Mouse (Mus musculus) T-cell, adult 2 months (primary cell): ENCODE results near the gene Slc2a3.
"Not testable (repeated sequence)": the region's sequence is repeated elsewhere in the genome, so short reads cannot be mapped to it uniquely, and the experiment has no call there.

Source experiments
- DNase-seq: peaks from one replicate; pipeline ENCODE4 v3.0.0; 2022; ENCODE audit warnings: low spot score

Slc2a3 gene

DNA sequence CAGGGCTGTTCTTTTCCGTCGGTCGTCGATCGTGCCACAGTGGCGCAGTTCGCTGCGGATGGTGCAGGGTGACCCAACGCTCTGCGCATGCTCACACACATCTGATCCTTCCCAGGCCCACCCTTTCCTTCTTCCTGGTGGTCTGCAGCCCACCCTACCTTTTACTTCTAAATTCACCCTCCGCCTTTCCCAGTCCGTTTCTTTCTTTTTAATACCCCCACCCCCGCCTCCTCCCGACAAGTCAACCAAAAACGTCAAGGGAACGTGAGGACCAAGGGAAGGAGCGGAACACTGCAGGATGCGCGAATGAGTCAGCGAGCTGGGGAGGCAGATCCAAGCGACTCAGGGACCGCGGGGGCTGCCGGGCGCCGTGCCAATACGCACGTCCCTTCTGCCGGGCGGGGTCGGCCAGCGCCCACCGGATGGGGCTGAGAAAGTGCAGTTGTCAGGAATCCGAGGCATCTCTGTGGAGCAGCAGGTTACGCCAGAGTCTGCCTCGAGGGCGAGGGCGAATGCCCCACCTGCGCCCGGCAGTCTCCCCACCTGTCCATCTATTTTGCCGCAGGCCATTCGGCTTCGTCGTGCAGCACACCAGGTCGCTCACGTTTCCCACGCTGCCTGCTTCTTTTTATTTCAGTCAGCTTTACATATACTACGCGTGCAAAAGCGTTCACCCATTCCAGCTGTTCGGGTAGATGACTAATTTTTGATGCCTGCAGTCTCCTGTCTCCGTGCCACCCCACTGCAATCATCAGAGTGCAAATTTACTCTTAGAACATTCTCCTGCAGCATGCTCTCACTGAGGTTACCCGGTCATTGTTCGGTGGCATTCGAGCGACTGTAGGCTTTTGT lies 36.8 kb downstream of the Slc2a3 start:
- peak; percentile 48 for DNase-seq

DNA sequence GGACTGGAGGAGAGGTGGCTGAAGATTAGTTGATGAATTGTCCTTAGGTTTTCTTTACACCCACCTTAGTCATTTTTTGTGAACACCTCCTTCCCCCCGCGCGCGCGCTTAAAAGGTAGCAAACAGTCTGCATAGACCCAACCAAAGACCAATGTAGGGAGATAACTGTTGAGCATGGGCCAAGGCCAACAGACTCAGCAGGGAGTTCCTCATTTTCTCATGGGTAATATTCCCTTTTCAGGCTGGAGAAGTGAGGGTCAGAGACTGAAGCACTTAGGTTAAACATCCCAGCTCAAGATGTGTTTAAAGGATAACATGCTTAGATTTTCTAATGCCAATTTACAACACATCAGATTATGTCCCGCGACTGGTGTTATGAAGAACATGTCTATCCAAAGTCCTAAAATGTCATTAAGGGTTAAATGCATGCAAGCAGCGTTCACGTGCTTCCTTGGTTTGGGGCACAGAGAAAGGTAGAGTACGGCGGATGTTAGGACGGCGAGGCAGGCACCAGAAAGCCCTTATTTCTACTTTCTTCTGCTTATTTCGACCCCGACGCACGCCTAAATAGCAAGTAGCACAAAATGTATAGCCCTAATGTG lies 37.5 kb downstream of the Slc2a3 start:
- no peak for DNase-seq

DNA sequence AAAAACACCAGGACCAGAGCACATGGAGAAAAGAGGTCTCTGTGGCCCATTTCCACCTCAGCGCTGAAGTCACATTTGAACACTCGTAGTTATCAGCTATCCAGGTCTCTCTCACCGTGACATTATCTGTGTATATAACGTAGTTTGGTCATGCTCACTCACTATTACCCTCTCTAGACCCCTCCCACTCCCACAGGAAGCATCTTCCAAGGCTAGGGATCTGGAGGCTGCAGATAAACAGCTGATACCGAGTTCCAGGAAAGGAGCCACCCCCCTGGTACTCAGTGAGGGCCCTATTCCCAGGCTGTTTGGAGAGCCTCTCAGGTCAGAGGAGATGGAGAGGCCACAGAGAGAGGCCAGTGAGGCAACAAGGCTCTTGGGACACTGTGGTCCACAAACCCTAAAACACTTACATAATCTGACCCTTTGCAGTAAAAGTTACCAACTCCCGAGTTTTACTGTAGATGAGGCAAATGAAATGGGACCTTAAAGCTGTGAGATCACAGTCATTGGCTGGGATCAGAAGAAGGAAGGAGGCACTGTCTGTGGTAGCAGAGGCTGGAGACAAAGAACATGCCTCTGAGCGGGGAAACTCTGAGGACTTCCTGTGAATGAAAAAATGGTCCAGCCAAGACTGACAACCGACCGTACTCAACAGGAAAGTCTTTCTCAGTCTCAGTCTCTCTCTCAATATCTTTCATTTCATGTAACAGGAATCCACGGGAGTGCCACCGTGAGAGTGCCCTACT lies 38.3 kb downstream of the Slc2a3 start:
- no peak for DNase-seq

DNA sequence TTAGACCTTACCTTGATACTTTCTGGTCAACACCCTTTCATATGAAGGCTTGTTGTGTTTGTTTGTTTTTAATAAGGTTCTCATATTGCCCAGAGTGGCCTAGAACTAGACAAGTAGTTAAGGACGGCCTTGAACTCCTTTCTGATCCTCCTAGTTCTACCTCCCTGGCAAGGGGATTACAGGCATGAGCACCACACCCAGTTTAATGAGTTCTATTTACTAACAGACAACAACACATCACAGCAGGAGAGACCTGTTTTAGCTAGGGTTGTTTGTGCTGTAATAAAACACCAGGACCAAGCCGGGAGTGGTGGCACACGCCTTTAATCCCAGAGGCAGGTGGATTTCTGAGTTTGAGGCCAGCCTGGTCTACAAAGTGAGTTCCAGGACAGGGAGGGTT lies 39.0 kb downstream of the Slc2a3 start:
- DNase-seq: no peak

DNA sequence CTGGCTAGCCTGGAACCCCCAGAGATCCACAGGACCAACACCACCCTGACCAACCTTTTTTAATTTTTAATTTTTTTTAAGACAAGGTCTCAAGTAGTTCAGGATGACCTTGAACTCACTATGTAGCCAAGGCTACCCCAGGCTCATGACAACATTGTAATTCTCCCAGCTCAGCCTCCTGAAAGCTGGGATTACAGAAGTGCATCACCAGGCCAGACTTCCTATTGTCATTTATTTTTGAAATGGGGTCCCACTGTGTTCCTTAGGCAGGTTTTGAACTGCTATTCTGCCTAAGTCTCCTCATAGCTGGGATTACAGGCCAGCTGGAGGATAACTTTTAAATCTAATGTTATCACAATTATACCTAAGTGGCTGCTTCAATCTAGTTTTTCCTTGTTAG lies 39.5 kb downstream of the Slc2a3 start:
- DNase-seq: no peak

DNA sequence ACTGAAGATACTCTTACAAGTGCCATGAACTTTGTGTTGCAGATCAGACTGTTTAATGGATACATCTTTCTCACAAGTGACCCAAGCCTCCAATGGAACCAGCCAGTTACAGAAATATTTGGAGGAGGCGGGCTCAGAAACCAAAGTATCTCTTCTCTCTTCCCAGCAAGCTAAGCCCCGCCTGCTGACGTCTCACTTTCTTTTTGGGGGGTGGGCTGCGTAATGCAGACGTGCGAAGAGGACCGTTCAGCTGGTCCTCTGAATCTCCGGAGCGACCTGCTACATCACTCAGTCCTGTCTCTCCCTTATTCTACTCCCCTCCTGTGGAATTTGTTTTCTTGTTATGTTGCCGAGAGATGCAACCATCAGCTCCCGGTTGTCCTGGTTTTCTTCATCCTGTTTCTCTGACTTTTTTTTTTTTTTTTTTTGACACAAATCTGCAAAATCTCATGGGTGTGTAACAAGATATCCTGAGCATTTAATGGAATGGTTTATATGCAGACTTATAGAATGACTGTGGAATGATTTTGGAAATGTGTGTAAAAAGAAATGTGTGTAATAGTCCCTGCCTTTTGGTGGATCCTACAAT lies 40.3 kb downstream of the Slc2a3 start:
- DNase-seq: peak; percentile 9

DNA sequence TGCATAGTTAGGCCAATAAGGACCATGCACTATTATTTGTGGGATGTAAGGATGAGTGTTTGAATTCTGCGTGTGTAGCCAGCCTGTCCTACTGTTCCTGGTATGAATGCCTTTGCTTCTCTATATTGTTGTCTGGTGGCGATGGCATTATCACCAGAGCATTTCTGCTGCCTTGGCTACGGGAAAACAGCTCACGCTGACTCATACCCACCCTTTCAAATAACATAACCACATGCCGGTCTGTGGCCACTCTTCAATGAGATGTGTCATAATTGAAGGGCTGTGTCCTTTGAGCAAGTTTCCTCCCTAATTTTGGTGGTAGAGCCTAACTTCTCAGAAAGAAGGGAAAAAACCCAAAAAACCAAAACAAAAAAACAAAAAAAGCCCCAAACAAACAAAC lies 42.7 kb downstream of the Slc2a3 start:
- DNase-seq: peak; percentile 46

DNA sequence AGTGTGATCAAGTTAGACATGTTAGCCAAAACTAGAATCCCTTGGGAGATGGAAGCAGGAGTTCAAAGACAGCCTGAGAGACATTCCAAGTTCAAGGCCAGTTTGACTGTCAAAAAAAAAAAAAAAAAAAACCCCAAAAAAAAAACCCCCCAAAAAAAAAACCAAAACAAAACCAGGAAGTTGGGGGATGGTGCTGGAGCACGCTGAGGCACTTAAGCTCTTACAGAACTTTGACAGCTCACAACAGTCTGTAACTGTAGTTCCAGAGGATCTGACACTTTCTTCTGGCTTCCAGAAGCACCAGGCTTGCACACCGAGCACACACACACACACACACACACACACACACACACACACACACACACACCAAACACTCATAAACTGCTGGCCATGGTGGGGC lies 45.5 kb downstream of the Slc2a3 start:
- peak; percentile 17 for DNase-seq

DNA sequence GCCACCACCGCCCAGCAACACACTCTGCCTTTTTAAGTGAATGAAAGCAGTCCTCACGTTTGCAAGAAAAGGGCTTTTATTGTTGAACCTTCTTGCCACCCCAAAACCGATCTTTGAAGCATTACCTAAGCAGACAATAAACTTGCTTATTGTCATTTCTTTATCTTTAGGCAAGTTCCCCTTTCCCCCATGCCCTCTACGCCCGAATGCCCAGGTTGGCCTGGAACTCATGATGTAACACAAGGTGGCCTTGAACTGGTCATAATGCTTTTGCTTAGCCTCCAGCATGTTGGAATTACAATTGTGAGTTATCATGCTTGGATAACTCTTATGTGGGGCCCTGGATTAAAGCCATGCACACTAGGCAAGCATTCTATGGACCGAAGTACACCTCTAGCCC lies 50.9 kb downstream of the Slc2a3 start:
- DNase-seq: no peak

DNA sequence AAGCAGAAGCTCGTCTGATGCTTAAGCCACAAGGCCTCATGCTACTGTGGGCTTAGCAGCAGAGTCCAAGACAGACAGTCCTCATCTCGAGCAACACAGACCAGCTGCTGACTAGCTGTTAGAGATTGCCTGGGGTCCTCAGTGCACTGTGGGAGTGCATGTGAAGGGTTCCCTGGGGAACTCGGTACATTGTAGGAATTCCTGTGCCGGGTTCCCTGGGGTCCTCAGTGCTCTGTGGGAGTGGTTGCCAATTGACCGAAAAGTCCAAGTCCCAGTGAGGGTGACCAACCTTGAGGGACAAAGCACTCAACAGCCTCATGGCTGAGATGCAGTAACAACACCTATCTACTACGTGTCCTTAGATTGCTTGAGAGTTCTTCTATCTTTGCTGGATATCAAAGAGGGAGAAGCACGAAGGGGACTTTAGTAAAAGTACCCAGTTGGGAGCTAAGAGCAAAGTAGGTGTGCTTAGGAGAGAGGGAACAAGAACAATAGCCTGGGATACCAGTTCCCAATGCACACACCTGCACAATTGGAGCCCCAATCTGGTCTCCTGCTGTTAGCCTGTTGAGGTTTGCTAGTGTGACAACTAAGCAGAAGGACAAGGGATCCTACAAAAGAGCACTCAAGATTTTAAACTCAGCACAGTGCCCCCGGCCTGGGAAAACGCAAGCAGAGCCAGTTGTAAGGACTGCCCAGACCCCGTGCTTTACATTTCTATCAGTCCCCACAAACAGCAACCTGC lies 56.8 kb downstream of the Slc2a3 start:
- DNase-seq: no peak

DNA sequence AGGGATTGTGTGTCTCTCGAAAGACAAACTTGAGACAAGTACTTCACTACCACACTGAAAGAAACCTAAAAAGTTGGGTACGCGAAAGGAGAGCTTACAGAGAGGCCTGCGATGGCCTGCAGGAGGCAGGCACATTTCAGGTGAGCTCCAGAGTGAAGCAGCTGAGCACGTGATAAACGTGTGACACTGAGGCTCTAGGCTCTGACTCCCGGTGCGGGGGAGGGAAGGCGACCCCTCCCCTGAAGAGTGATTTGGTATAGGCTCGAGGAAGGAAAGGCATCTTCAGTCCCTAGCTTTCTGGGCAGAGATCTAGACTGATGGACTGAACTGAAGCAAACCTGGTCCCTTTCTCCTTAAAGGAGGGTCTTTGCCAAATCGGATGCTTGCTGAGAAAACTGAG lies 58.1 kb downstream of the Slc2a3 start:
- peak; percentile 35 for DNase-seq

DNA sequence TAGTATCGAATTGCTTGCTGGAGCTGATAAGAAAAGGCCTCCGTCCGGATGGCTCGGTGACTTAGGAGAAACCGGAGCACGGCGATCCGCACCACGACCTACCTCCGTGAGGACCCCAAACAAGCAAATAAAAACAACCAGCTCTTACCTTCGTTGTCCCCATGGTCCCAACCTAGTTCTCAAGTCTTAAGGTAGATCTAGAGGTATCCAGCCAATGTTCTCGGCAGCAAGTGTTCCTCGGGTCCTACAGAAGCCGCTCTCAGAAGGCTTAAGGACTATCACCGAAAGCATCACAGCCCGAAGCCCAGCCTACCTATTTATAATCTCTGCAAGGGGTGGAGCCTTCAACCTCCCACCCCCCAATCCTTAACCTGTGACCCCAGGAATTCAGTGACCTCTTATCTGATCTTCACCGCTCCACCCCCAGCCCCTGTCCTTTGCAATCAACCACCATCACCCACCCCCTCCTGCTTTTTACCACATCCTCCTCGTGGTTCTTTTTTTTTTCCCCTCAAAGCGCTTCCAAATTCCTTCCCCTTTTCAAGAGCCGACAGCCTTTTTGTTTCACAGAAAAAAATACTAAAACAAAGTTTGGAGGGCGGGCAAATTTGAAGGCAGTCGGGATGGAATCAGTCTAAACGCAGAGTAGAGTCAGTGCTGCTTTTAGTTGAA lies 59.1 kb downstream of the Slc2a3 start:
- DNase-seq: peak; percentile 64

DNA sequence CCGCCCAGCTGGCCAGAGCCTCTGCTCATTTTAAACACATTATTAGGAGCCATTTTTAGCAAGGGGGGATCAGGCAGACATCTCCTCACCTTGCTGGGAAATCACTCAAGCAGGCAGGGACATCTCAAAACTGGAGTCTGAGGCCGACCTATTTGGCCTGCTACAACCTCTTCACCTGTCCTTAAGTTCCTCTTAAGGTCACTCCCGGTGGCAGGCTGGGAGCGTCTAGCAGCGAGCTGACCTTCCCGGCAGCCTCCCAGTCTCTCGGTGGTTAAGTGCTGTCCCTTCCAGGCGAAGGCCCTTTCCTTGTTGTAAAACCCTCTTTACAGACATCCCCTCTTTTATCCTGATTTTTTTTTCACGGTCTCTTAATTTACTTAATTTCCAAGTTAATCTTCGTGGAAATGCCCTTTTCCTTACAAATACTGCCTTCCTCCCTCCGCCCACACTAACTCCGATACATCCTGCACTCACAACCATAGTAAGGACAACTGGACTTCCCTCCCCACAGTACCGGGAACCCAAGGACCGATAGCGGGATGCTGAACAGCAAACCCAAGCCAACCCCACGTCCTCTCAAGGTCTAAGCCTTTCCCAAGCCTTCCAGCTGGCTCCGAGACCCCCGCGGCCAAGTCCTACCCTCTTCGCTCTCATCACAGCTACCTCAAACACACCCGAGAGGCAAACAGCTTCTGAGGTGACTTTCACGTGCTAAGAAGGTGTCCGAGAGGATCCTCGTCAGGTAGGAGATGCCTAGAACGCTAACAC lies 59.8 kb downstream of the Slc2a3 start:
- no peak for DNase-seq

DNA sequence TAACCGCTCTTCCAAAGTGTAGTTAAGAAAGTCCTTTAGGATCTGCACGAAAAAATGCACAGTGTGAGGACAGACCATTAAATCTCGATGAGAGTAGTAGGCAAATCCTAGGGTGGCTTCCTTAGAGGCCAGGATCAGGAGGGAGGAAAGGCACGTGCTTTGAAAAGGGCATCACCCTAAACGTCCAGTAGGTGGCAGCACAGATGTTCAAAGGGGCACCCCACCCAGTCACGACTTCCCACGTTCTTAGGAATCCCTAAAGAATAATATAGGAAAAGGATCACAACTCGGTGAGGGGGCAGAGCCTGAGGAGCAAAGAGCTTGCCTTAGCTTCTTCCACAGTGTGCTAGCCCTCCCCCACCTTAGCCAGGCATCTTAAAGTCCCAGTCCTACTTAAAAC lies 61.5 kb downstream of the Slc2a3 start:
- DNase-seq: peak; percentile 31

DNA sequence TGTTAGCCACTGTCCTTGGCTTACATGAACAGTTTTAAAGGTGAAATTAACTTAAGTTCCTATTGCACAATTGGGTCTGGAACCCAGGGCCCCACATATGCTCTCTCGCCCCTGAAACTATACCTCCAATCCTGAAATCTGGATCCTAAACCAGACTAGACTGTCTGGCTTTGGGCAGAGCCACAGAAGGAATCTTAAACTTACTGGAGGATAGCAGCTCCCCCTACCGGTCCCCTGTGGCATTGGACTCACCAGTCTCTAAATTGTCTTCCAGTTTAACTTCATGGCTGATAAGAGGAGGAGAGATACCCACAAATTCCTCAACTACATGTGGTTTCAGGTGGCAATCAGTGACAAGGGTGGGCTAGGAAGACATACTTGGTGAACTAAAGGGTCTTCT lies 81.5 kb downstream of the Slc2a3 start:
- DNase-seq: peak; percentile 50

DNA sequence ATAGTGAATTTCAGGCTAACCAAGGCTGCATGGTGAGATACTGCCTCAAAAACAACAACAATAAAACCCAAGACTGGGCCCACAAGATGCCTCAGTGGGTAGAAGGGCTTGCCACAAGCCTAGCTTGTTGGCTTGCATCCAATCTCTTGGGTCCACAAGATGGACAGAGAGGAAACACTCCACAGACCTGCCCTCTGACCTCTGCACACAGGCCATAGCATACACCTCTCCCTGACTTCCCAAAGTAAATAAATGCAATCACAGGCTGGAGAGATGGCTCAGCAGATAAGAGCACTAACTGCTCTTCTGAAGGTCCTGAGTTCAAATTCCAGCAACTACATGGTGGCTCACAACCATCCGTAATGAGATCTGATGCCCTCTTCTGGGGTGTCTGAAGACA lies 83.2 kb downstream of the Slc2a3 start:
- DNase-seq: not testable (repeated sequence)

DNA sequence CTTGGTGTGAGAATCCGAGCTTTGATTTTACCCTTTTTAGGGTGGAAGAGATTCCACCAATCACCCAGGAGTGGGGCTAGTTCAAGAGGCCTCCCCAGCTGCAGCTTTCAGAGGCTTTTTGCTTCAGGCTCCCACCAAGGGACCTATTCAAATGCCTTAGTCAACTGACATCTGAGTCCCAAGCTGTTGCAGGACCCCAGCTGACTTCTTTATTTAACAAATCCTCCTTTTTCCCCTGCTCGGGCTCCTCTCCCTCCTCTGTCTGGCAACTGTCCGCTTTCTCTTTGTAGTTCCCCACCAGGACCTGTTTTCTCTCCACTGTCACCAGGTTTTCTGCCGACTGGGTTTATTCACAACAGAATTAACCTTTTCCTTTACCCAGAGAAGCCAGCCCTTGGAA lies 85.6 kb downstream of the Slc2a3 start:
- no peak for DNase-seq

DNA sequence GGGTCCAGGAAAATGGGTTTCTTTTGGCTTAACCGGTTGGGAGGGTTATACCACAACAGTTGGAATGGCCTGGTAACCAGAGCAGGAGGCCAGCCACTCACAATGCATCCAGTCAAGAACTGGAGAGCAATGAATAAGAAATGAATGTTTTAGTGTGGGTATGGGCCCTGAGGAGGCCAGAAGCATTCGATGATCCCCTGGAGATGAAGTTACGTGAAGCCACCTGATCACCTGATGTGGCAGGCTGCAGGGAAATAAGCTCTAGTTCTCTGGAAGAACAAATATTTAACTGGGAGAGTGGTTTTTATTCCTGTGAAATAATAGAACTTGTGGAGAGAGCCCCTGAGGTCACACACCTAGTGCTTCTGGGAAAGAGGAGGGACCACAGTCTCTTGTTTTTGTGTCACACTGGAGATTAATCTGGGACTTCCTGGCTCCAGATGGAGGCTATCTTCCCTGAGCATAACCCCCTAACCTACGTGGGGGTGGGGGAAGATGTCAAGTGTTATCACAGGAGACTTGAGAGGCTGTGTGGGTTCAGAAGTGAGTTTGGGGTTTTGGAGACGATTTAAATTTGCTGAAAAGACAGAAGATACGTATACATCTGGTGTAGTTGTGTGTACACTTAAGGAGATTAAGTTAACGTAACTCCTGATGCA lies 86.6 kb downstream of the Slc2a3 start:
- no peak for DNase-seq

DNA sequence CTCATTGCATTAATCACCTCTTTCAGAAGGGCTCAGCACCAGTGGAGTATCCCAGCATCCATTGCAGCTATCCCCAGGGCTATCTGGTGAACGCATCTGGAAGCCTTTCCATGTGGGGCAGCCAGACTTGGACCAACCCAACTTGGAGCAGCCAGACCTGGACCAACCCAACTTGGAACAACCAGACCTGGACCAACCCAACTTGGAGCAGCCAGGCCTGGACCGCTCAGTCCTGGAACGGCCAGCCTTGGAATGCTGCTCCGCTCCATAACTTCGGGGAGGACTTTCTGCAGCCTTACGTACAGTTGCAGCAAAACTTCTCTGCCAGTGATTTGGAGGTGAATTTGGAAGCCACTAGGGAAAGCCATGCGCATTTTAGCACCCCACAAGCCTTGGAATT lies 88.3 kb downstream of the Slc2a3 start:
- not testable (repeated sequence) for DNase-seq

DNA sequence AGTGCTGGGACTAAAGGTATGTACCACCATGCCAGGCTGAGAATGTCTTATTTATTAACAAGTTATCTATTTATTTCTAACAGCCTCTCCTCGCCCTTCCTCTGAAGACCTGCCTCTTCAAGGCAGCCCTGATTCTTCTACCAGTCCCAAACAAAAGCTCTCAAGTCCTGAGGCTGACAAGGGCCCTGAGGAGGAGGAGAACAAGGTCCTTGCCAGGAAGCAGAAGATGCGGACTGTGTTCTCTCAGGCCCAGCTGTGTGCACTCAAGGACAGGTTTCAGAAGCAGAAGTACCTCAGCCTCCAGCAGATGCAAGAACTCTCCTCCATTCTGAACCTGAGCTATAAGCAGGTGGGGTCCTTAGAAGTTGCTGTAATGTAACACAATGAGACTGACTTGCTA lies 90.0 kb downstream of the Slc2a3 start:
- no peak for DNase-seq
